Mouse (Mus musculus) ES-E14 (cell line): ENCODE measurements at regions not wholly inside any gene's neighbourhood (a gene's known extent, or its start where the extent isn't known, plus 50 kb on each side); places are given as distances from the start of the nearest gene placed in this dataset.

Experiments used
- CHD2 ChIP-seq: IDR thresholded peaks from 2 replicates; pipeline ENCODE4 v1.6.1; 2014; ENCODE audit warnings: mild to moderate bottlenecking, low read depth, low read length, inconsistent platforms
- HCFC1 ChIP-seq: IDR thresholded peaks from 2 replicates; pipeline ENCODE4 v1.6.1; 2012; ENCODE audit warnings: low read length, inconsistent platforms, borderline replicate concordance; ENCODE audit not compliant: insufficient read depth
- MAFK ChIP-seq: IDR thresholded peaks from 2 replicates; pipeline ENCODE4 v1.6.1; 2014; ENCODE audit warnings: mild to moderate bottlenecking, low read depth, low read length, inconsistent platforms; ENCODE audit not compliant: insufficient read depth
- ZC3H11A ChIP-seq: IDR thresholded peaks from 2 replicates; pipeline ENCODE4 v1.6.1; 2012; ENCODE audit warnings: low read depth, mild to moderate bottlenecking, inconsistent platforms, low read length, borderline replicate concordance
- ZNF384 ChIP-seq: IDR thresholded peaks from 2 replicates; pipeline ENCODE4 v1.6.1; 2012; ENCODE audit warnings: low read depth, low read length, inconsistent platforms

GRCm38 (mm10) chr5:83780419-83780818 is 425.4 kb upstream of the Tecrl start:
- TF ChIP-seq MAFK (no peak), ZC3H11A (no peak), ZNF384 (no peak), HCFC1 (no peak), CHD2 (no peak)
